Mouse (Mus musculus): Measurements from ENCODE around the gene Stat2. TPM values are rescaled to one million over a fixed set of nuclear protein-coding genes. Genes with fewer than 3 reads are reported as not detected.
A peak's percentile ranks its signal among the peaks of the same experiment; 100 is the strongest.
"Not testable (repeated sequence)": the region's sequence is repeated elsewhere in the genome, so short reads cannot be mapped to it uniquely, and the experiment has no call there.

Stat2 gene
- polyA plus RNA-seq, 1 experiment from 2014 or later = 13.0 TPM

DNA sequence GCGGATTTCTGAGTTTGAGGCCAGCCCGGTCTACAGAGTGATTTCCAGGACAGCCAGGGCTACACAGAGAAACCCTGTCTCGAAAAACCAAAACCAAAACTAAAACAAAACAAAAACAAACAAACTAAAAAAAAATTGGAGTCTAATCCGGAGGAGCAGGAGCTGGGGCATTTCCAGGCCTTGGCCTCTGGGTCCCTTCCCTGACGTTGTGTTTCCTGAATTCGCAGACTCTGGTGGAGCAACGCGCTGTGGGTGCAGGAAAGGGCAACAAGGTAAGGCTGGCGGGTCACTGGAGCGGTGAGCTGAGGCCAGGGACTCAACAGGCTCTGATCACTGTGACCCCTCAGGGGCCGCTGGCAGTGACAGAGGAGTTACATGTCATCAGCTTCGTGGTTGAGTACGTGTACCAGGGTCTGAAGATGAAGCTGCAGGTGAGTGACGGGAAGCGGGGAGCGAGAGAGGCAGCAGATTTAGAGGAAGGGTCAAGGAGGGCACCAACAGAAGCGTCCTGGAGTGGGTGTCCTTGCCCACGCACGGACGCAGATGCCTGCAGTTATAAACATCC lies 12.6 kb downstream of the Stat2 start:
- no peak for ATAC-seq (ENCODE audit: insufficient read depth, low FRiP score, low read depth)
- H3K4me2 ChIP-seq = no peak overlapping the region
- no peak overlapping the region for H3K9ac ChIP-seq
- H3K36me3 ChIP-seq = peaks cover 28% of the 10 kb centered on the region
- H3K4me1 ChIP-seq = no peaks in the 10 kb centered on the region
- no peak overlapping the region for H3K27ac ChIP-seq
- no peaks in the 10 kb centered on the region for H3K27me3 ChIP-seq (replicated peaks)
- WGBS = 86% methylated on average over 20 of the region's 20 CpGs
- no peaks in the 10 kb centered on the region for H3K9me3 ChIP-seq
- no peak overlapping the region for H3K4me3 ChIP-seq (replicated peaks)

DNA sequence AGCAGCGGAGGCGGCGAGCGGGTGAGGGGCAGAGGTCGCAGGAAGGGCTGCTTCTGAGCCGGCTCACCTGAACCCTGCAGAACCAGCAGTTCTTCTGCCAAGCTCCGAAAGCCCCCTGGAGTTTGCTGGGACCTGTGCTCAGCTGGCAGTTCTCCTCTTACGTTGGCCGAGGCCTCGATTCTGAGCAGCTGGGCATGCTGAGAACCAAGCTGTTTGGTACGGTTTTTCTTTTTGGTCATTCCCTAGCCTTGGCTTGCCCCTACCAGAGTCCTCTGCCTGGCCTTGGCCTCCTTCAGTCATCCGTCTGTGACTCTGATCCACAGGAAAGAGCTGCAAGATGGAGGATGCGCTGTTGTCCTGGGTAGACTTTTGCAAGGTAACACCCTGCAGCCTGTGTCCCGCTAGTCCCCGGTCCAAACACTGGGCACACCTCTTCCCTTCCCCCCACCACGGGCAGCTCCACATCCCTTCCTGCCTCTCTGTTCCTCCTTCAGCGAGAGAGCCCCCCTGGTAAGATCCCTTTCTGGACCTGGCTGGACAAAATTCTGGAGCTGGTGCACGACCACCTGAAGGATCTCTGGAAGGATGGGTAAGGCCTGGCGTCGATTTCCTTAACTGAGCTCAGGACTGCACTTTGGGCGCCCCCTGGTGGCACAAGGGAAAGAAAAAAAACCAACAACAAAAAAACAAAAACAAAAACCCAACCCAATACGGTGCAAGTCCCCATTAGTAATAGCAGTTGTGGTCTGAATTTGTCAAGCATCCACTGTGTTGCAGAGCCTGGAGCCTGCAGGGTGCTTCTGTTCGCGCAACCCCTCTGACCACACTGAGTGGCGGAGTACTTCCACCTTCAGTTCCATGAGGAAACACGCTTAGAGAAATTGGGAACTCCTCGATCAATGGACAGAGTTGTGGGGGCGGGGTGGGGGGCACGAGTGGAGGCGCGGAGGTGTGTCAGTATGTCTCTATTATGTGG lies 13.5 kb downstream of the Stat2 start:
- Histone ChIP-seq H3K9ac (no peak overlapping the region), H3K9me3 (no peaks in the 10 kb centered on the region), H3K4me3 (replicated peaks) (no peak overlapping the region), H3K27me3 (replicated peaks) (no peaks in the 10 kb centered on the region), H3K4me1 (no peaks in the 10 kb centered on the region), H3K27ac (no peak overlapping the region), H3K4me2 (no peak overlapping the region), H3K36me3 (peaks cover 23% of the 10 kb centered on the region)
- ATAC-seq (ENCODE audit: insufficient read depth, low FRiP score, low read depth) = no peak
- WGBS = 63% methylated on average over 31 of the region's 31 CpGs

DNA sequence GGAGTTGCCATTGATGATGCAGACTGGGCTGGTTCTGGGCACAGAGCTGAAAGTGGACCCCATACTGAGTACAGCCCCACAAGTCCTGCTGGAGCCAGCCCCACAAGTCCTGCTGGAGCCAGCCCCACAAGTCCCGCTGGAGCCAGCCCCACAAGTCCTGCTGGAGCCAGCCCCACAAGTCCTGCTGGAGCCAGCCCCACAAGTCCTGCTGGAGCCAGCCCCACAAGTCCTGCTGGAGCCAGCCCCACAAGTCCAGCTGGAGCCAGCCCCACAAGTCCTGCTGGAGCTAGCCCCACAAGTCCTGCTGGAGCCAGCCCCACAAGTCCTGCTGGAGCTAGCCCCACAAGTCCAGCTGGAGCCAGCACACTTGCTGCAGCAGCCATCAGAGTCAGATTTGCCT lies 20.2 kb downstream of the Stat2 start:
- not testable (repeated sequence) for H3K4me2 ChIP-seq; H3K9ac ChIP-seq; H3K9me3 ChIP-seq; ATAC-seq (ENCODE audit: insufficient read depth, low FRiP score, low read depth); H3K27me3 ChIP-seq (replicated peaks); H3K4me1 ChIP-seq; H3K27ac ChIP-seq; H3K4me3 ChIP-seq (replicated peaks)
- WGBS = 67% methylated on average over 1 of the region's 1 CpGs
- H3K36me3 ChIP-seq = peaks cover 13% of the 10 kb centered on the region

DNA sequence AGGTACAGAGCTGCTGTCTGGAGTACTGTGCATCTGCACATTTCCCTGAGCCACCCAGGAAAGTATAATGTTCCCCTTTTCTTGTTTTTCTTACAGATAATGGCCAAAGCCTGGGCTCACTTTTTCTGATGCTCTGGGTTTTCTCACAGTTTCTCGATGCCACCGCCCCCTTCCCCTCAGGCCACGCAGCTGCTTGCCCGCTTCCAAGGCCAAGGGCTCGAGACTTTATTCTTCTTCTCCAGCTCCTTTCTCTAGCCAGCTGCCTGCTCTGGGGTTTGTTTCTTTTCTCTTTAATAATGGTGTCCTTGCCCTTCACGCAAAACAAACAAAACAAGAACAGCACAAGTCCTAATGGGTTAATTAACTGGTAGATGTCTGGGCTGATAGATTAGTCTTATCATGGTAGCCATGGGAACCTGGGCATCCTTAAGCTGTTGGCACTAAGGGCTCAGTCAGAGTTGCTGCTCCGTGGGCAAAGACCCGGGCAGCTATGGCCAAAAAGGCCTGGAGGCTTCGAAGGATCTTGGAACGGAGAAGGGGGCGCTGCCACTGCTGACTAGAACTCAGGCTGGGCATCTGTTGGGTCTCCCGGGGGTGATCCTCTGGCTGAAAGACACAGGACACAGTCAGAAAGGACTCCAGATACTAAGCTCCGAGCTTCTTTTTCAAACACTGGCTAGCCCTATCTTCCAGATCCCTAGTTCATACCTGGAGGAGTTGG lies 26.2 kb downstream of the Stat2 start:
- H3K9me3 ChIP-seq = no peaks in the 10 kb centered on the region
- 64% methylated on average over 13 of the region's 13 CpGs for WGBS
- peaks cover 7% of the 10 kb centered on the region; the same call in 1 of the 2 replicates for H3K36me3 ChIP-seq
- no peak overlapping the region for H3K4me2 ChIP-seq
- no peak overlapping the region; the same call in 1 of the 2 replicates for H3K27ac ChIP-seq
- no peak overlapping the region for H3K4me3 ChIP-seq (replicated peaks)
- no peak overlapping the region for H3K9ac ChIP-seq
- no peak for ATAC-seq (ENCODE audit: insufficient read depth, low FRiP score, low read depth)
- H3K4me1 ChIP-seq = no peaks in the 10 kb centered on the region
- H3K27me3 ChIP-seq (replicated peaks) = no peaks in the 10 kb centered on the region

DNA sequence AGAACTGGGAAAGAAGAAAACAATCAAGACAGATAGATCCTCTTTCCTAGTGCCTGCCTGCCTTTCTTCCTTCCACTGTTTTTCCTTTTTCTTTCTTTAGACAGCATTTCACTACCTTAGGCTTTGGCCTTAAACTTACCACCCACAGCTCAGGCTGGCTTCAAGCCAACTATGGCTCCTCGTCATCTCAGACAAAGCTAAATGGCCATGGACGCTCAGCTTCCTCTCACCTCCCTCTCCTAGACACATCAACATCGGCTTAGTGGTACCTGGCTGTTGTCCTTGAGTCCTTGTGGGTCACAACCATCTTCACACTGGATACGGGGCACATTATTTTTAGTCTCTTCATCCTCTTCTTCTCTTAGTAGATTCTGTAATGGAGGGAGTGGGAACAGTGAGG lies 26.9 kb downstream of the Stat2 start:
- Histone ChIP-seq H3K27me3 (replicated peaks) (no peaks in the 10 kb centered on the region), H3K9ac (no peak overlapping the region), H3K4me1 (peaks cover under 1% of the 10 kb centered on the region; the same call in 1 of the 2 replicates), H3K27ac (no peak overlapping the region), H3K4me2 (no peak overlapping the region), H3K4me3 (replicated peaks) (no peak overlapping the region), H3K9me3 (no peaks in the 10 kb centered on the region), H3K36me3 (peaks cover 2% of the 10 kb centered on the region; the same call in 1 of the 2 replicates)
- ATAC-seq (ENCODE audit: insufficient read depth, low FRiP score, low read depth) = no peak
- WGBS = 67% methylated on average over 4 of the region's 4 CpGs

DNA sequence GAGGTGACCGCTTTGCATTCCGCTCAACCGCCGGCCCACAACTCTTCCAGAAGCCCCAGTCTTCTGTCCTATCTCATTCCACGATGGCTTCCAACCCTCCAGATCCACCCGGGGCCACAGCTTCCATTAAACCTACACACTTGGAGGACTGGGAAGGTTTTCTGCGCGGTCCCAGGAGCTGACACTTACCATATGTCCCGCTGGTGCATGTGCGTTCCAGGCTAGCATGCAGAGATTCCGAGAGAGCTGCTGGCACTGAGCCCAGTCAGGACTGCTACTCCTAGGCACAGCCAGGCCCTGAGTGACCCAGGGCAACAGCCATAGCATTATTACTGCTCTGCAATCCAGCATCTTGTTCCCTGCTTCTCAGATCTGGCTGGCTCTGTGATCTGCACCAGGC lies 27.3 kb downstream of the Stat2 start:
- WGBS = 56% methylated on average over 11 of the region's 11 CpGs
- Histone ChIP-seq H3K4me3 (replicated peaks) (no peak overlapping the region), H3K4me1 (peaks cover 5% of the 10 kb centered on the region; the same call in 1 of the 2 replicates), H3K27me3 (replicated peaks) (no peaks in the 10 kb centered on the region), H3K9ac (no peak overlapping the region), H3K27ac (no peak overlapping the region), H3K36me3 (no peaks in the 10 kb centered on the region), H3K4me2 (no peak overlapping the region), H3K9me3 (no peaks in the 10 kb centered on the region)
- peak; percentile 27; the same call in 1 of the 2 replicates for ATAC-seq (ENCODE audit: insufficient read depth, low FRiP score, low read depth)

DNA sequence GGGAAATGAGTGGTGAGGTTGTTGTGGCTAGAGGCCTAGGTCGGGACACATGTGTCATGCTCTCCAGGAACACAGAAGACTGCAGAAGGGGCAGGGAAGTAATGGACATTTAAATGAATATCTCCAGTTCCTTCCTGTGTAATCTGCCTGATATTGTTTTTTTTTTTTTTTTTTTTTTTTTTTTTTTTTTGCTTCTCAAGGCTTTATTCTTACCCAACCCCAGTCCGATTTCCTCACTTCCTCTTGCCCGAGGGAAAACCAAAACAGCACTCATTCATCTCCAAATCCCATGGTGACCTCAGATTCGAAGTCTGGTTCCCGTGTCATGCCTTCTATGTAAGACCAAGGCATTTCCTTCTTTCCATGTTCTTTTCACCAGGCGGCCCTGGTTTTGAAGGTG lies 27.9 kb downstream of the Stat2 start:
- Histone ChIP-seq H3K27ac (no peak overlapping the region), H3K9me3 (no peaks in the 10 kb centered on the region), H3K27me3 (replicated peaks) (no peaks in the 10 kb centered on the region), H3K9ac (no peak overlapping the region), H3K36me3 (no peaks in the 10 kb centered on the region), H3K4me3 (replicated peaks) (no peak overlapping the region), H3K4me1 (peaks cover 5% of the 10 kb centered on the region; the same call in 1 of the 2 replicates), H3K4me2 (no peak overlapping the region)
- ATAC-seq (ENCODE audit: insufficient read depth, low FRiP score, low read depth) = no peak
- WGBS = 65% methylated on average over 6 of the region's 6 CpGs

DNA sequence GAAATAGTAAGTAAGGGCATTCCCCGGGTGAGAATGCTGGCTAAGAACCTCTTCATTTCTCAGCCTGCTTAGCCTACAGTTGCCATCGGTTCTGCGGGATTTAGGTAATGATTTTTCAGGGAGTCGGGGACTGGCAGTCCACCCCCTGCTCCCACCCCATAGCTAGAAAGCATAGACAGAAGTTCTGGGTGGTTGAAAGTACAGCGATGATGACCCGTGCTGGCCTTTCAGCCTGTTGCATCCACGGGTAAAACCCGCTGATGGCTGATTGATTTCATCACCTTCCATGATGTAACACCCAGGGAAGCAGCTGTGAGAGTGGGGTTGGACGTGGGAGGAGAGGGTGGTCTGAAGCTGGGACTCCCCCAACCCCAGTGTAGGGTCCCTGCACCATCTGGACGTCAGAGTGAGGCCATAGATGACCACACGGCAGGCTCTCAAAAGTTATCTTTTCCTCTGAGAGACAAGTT lies 28.4 kb downstream of the Stat2 start, which contains the start of gene Il23a:
Il23a (minus strand) TSS at position 51 of the 470 bp plus-strand sequence.
- no peak within 1 kb of the TSS for H3K9ac ChIP-seq
- peaks cover 7% of the 10 kb centered on the region for H3K4me1 ChIP-seq
- no peak within 1 kb of the TSS for H3K27ac ChIP-seq

DNA sequence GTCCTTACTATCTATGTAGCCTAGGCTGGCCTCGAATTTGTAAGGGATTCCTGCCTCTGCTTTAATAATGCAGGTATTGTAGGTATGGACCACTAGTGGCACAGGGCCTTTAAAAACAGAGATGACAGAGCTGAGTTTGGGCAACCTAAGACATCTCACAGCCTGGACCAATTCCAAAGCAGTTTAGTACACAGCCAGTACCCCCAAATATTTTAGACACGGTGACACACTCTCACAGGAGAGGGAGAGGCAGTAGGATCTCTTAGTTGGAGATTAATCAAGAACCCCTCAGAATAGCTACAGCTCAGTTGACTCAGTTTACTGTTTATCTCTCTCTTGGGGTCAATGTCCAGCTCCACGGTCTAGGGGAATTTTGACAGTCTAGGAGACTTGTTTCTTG lies 32.0 kb downstream of the Stat2 start:
- Histone ChIP-seq H3K4me1 (peaks cover 14% of the 10 kb centered on the region), H3K27ac (peak overlapping the region; percentile 98), H3K36me3 (no peaks in the 10 kb centered on the region), H3K9me3 (no peaks in the 10 kb centered on the region), H3K9ac (peak overlapping the region; percentile 61; the same call in 1 of the 2 replicates), H3K4me3 (replicated peaks) (peak overlapping the region; percentile 64), H3K4me2 (peak overlapping the region; percentile 72), H3K27me3 (replicated peaks) (no peaks in the 10 kb centered on the region)
- no peak for ATAC-seq (ENCODE audit: insufficient read depth, low FRiP score, low read depth)
- WGBS = 26% methylated on average over 3 of the region's 3 CpGs

More for the DNA sequence above, 28.4 kb downstream of the Stat2 start, which contains the start of gene Il23a:
- no peak for ATAC-seq (ENCODE audit: insufficient read depth, low FRiP score, low read depth)
- H3K4me2 ChIP-seq = no peak within 1 kb of the TSS
- no peaks in the 10 kb centered on the region for H3K36me3 ChIP-seq
- WGBS = 81% methylated on average over 11 of the region's 11 CpGs
- H3K9me3 ChIP-seq = no peaks in the 10 kb centered on the region
- H3K27me3 ChIP-seq (replicated peaks) = no peaks in the 10 kb centered on the region
- H3K4me3 ChIP-seq (replicated peaks) = no peak within 1 kb of the TSS

DNA sequence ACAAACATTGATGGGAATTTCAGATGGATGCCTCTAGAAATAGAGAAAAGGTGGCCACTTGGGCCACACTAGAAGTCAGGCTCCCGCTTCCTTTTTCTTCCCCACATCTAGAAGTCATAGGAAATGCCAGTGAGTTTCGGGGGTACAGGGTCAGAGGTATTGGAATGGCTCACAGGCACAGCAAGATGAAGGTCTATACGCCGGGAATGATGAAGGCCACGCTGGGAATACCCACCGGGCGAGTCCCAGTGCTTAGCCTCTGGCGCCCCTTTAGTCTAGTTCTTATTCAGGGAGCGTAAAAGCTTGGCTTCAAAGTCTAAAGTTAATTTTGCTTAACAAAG lies 32.4 kb downstream of the Stat2 start:
- peak; percentile 52 for ATAC-seq (ENCODE audit: insufficient read depth, low FRiP score, low read depth)
- H3K9me3 ChIP-seq = no peaks in the 10 kb centered on the region
- H3K27me3 ChIP-seq (replicated peaks) = no peaks in the 10 kb centered on the region
- H3K4me1 ChIP-seq = peaks cover 14% of the 10 kb centered on the region
- peak overlapping the region; percentile 61 for H3K9ac ChIP-seq
- peak overlapping the region; percentile 64 for H3K4me3 ChIP-seq (replicated peaks)
- H3K36me3 ChIP-seq = no peaks in the 10 kb centered on the region
- H3K4me2 ChIP-seq = peak overlapping the region; percentile 72
- under 1% methylated on average over 9 of the region's 9 CpGs for WGBS
- peak overlapping the region; percentile 98 for H3K27ac ChIP-seq

DNA sequence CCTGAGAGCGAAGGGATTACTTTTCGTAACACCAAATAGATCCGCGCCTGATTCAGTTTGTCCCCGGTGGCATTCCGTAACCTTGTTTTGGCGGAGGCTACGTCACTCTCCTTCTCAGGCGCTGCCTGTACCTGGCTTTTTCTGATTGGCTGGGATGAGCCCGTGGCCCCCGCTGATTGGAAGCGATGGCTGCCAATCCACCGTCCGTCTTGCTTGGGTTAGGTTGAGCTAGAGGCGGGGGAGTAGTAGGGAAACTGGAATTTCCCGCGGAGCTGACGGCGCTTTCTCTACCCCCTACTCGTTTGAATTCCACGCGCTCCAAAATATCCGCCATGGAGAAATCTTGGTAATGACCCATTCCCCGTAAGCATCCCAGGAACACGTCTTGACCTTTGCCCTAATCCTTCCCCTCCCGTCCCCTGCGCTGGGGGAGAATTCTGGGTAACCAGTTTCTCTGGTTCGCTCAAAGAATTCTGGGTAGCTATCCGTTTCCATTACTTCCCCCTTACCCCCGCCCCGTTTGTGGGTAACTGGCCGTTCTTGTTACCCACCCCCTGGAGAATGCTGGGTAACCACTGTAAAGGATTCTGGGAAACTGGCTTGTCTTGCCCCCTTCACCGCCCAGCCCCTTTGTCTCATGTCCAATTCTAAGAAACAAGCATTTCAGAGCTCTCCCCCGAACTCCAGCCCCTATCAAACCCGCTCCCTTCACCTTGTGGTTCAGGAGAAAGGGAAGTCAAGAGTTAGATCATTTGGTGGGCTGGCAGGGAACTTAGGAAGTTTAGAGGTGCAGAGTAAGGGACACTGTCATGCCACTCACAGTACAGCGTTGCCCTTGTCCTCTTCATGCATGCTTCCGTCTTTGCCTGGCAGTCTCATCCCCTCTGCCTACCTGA lies 33.0 kb downstream of the Stat2 start, which contains the start of gene Pan2:
Pan2 (plus strand) TSS at position 210 of the 896 bp plus-strand sequence.
- H3K9ac ChIP-seq = peak within 1 kb of the TSS; percentile 61
- ATAC-seq (ENCODE audit: insufficient read depth, low FRiP score, low read depth) = peak; percentile 98
- 0 out of 2 replicates have a peak, but pooled peaks cover 6% of the 10 kb centered on the region for H3K36me3 ChIP-seq
- H3K27ac ChIP-seq = peak within 1 kb of the TSS; percentile 98
- no peaks in the 10 kb centered on the region for H3K9me3 ChIP-seq
- H3K4me2 ChIP-seq = peak within 1 kb of the TSS; percentile 74
- no peaks in the 10 kb centered on the region for H3K27me3 ChIP-seq (replicated peaks)
- WGBS = 2% methylated on average over 37 of the region's 37 CpGs
- H3K4me1 ChIP-seq = peaks cover 14% of the 10 kb centered on the region
- H3K4me3 ChIP-seq (replicated peaks) = peak within 1 kb of the TSS; percentile 64

Measured in stomach, embryonic 15.5 days (tissue).